Mouse (Mus musculus) lung, embryonic 15.5 days (tissue): ENCODE data around the gene Gm8082. TPM values are rescaled to one million over a fixed set of nuclear protein-coding genes. Genes with fewer than 3 reads are reported as not detected.
"Not testable (repeated sequence)": the region's sequence is repeated elsewhere in the genome, so short reads cannot be mapped to it uniquely, and the experiment has no call there.

Source experiments
- ATAC-seq: fragments of 200-750 bp; cut with Nextera tagmentation; 2 replicates; pipeline ENCODE4 v1.8.0; 2017; ENCODE audit warnings: moderate number of reproducible peaks, borderline replicate concordance; ENCODE audit not compliant: low FRiP score, low TSS enrichment; ENCODE audit errors: extremely low read depth
- H3K27ac ChIP-seq: fragments of 300-500 bp; sonication (generic); 2 replicates; pipeline ENCODE4 v1.5.1; 2015; ENCODE audit warnings: moderate library complexity, mild to moderate bottlenecking, inconsistent platforms
- H3K27me3 ChIP-seq: fragments of 300-500 bp; sonication (generic); 2 replicates; pipeline ENCODE4 v1.6.1; 2015; ENCODE audit warnings: inconsistent platforms
- H3K36me3 ChIP-seq: fragments of 300-500 bp; sonication (generic); 2 replicates; pipeline ENCODE4 v1.6.1; 2015; ENCODE audit warnings: inconsistent platforms
- H3K4me1 ChIP-seq: fragments of 300-500 bp; sonication (generic); 2 replicates; pipeline ENCODE4 v1.6.1; 2015; ENCODE audit warnings: inconsistent platforms
- H3K4me2 ChIP-seq: fragments of 300-500 bp; sonication (generic); 2 replicates; pipeline ENCODE4 v1.6.1; 2015; ENCODE audit warnings: inconsistent platforms, mild to moderate bottlenecking, moderate library complexity
- H3K4me3 ChIP-seq: fragments of 300-500 bp; sonication (generic); 2 replicates; pipeline ENCODE4 v1.5.1; 2015; ENCODE audit warnings: mild to moderate bottlenecking, inconsistent platforms
- H3K9ac ChIP-seq: fragments of 300-500 bp; sonication (generic); 2 replicates; pipeline ENCODE4 v1.6.1; 2015; ENCODE audit warnings: inconsistent platforms
- H3K9me3 ChIP-seq: fragments of 300-500 bp; sonication (generic); 2 replicates; pipeline ENCODE4 v1.6.1; 2016; ENCODE audit warnings: inconsistent platforms
- WGBS: fragments of 180-500 bp; shearing (Covaris S2); methylation state at CpG from one replicate; pipeline ENCODE4 v1.1.7; 2015; 5-methylcytosine and 5-hydroxymethylcytosine counted together
- polyA plus RNA-seq: library from polyadenylated mRNA; unstranded; fragments of >200 nt; fragmentation: Nextera tagmentation; extraction: Ambion mirVana; gene quantifications from 2 replicates; pipeline ENCODE4 v1.2.1, GENCODE M21; 2015

The Gm8082 gene
- not detected in 2 replicates for polyA plus RNA-seq

DNA sequence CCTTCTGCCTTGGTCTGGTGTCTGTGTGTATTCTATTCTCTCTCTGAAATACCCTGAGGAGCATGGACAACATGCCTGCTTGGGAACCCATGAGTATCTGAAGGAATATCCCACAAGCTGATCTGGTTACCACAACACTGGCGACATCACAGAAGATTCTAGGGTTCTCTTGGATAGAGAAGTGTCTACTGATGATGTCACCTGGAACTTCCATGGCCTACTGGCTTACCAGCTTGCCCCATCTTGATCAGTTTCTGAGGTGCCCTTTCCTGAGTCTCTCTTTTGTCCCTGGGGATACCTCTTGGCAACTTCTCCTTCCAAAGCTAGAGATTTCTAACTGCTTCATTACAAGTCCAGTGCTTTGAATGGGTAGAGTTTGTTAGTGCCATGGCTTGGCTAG is at the start of gene Gm8082:
Gene Gm8082 (minus strand): TSS at position 101 of the 400 bp plus-strand sequence.
- H3K27ac ChIP-seq, H3K9ac ChIP-seq, H3K4me2 ChIP-seq, ATAC-seq, H3K4me3 ChIP-seq, H3K4me1 ChIP-seq, H3K36me3 ChIP-seq, H3K9me3 ChIP-seq, H3K27me3 ChIP-seq: not testable (repeated sequence)
- WGBS, result no CpG with 5 or more reads among the region's 1 CpGs

- H3K9ac ChIP-seq, ATAC-seq, H3K4me2 ChIP-seq, H3K27me3 ChIP-seq, H3K9me3 ChIP-seq, H3K4me3 ChIP-seq, H3K36me3 ChIP-seq, H3K4me1 ChIP-seq, H3K27ac ChIP-seq: not testable (repeated sequence)
Observed at GRCm38 (mm10) chr14:43015528-43015927, 22.1 kb upstream of the Gm8082 start, which contains the start of gene Gm10376. Gm10376 (minus strand) TSS chr14:43015628.

Other genes with a start within 250 kb of the Gm8082 start
- not detected in 2 replicates for gene Gm3015, start 224.8 kb downstream of the Gm8082 start, polyA plus RNA-seq
- gene Gm10377, start 195.6 kb downstream of the Gm8082 start, polyA plus RNA-seq, result not detected in 2 replicates
- gene Gm21977, start 140.1 kb downstream of the Gm8082 start, polyA plus RNA-seq, result not detected in 2 replicates
- gene Gm10376, start 22.0 kb upstream of the Gm8082 start, polyA plus RNA-seq, result not detected in 2 replicates
- not detected in 2 replicates for gene Gm8094, start 83.0 kb upstream of the Gm8082 start, polyA plus RNA-seq
- not detected in 2 replicates for gene Gm8104, start 107.0 kb upstream of the Gm8082 start, polyA plus RNA-seq
- 0.15 TPM in 1 of 2 replicates, not detected in the other for gene Gm7233, start 186.2 kb upstream of the Gm8082 start, polyA plus RNA-seq
- not detected in 2 replicates for gene Gm8122, start 241.7 kb upstream of the Gm8082 start, polyA plus RNA-seq